Mouse (Mus musculus) midbrain, embryonic 13.5 days (tissue): ENCODE results near the gene Gm28372. TPM values are rescaled to one million over a fixed set of nuclear protein-coding genes. Genes with fewer than 3 reads are reported as not detected.
A peak's percentile ranks its signal among the peaks of the same experiment; 100 is the strongest.

ENCODE experiments used
- ATAC-seq: fragments of 200-750 bp; cut with Nextera tagmentation; 2 replicates; pipeline ENCODE4 v1.8.0; 2017; ENCODE audit warnings: mild to moderate bottlenecking, moderate TSS enrichment, moderate library complexity
- H3K27ac ChIP-seq: fragments of 300-500 bp; sonication (generic); 2 replicates; pipeline ENCODE4 v1.5.1; 2015; ENCODE audit warnings: inconsistent platforms, mild to moderate bottlenecking, moderate library complexity
- H3K27me3 ChIP-seq: fragments of 300-500 bp; sonication (generic); 2 replicates; pipeline ENCODE4 v1.6.1; 2015; ENCODE audit warnings: mild to moderate bottlenecking, inconsistent platforms
- H3K36me3 ChIP-seq: fragments of 300-500 bp; sonication (generic); 2 replicates; pipeline ENCODE4 v1.6.1; 2015; ENCODE audit warnings: mild to moderate bottlenecking, inconsistent platforms
- H3K4me1 ChIP-seq: fragments of 300-500 bp; sonication (generic); replicated peaks from 2 replicates; pipeline ENCODE4 v1.6.1; 2015; ENCODE audit warnings: inconsistent platforms
- H3K4me2 ChIP-seq: fragments of 300-500 bp; sonication (generic); replicated peaks from 2 replicates; pipeline ENCODE4 v1.6.1; 2015; ENCODE audit warnings: moderate library complexity, mild to moderate bottlenecking, inconsistent platforms
- H3K4me3 ChIP-seq: fragments of 300-500 bp; sonication (generic); replicated peaks from 2 replicates; pipeline ENCODE4 v1.5.1; 2015; ENCODE audit warnings: mild to moderate bottlenecking, inconsistent platforms
- H3K9ac ChIP-seq: fragments of 300-500 bp; sonication (generic); replicated peaks from 2 replicates; pipeline ENCODE4 v1.6.1; 2015; ENCODE audit warnings: mild to moderate bottlenecking, inconsistent platforms
- H3K9me3 ChIP-seq: fragments of 300-500 bp; sonication (generic); 2 replicates; pipeline ENCODE4 v1.6.1; 2016; ENCODE audit warnings: mild to moderate bottlenecking, inconsistent platforms
- WGBS: fragments of 180-500 bp; shearing (Covaris S2); methylation state at CpG from one replicate; pipeline ENCODE4 v1.1.7; 2015; 5-methylcytosine and 5-hydroxymethylcytosine counted together
- polyA plus RNA-seq: library from polyadenylated mRNA; unstranded; fragments of >200 nt; fragmentation: Nextera tagmentation; extraction: Ambion mirVana; gene quantifications from 2 replicates; pipeline ENCODE4 v1.2.1, GENCODE M21; 2015

The Gm28372 gene
- polyA plus RNA-seq, 1 experiment from 2014 or later, result 0.17 TPM

DNA sequence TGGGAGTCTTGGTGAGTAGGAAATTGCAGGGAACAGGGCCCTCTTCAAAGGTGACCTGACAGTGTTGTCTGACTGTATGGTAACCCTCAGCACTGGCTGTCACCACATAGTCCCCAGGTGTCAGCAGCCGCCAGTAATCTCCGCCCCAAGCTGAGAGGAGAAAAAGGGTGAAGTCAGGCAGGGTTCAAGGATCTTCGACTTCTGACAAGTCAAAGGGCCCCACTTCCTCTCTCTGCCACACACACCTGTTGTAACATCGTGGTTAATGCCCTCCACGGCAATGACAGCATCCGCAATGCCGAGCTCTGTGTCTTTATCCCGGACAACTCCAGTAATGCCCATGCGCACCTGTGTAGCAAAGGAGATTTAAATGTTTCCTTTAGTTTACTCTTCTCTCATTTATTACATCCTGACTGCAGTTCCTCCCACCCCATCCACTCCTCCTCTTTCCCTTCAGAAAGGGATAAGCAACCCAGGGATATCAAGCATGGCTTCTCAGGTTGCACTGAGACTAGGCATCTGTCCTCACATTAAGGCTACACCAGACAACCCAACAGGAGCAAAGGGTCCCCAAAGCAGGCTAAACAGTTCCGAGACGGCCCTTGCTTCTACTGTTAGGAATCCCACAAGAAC is 13.9 kb upstream of the Gm28372 start:
- Histone ChIP-seq H3K4me1 (no peaks in the 10 kb centered on the region), H3K9ac (no peak overlapping the region), H3K36me3 (peaks cover 6% of the 10 kb centered on the region), H3K27me3 (0 out of 2 replicates have a peak, but pooled peaks cover 1% of the 10 kb centered on the region), H3K4me2 (no peak overlapping the region), H3K27ac (no peak overlapping the region), H3K4me3 (no peak overlapping the region), H3K9me3 (no peaks in the 10 kb centered on the region)
- WGBS, result 89% methylated on average over 11 of the region's 11 CpGs
- no peak for ATAC-seq

DNA sequence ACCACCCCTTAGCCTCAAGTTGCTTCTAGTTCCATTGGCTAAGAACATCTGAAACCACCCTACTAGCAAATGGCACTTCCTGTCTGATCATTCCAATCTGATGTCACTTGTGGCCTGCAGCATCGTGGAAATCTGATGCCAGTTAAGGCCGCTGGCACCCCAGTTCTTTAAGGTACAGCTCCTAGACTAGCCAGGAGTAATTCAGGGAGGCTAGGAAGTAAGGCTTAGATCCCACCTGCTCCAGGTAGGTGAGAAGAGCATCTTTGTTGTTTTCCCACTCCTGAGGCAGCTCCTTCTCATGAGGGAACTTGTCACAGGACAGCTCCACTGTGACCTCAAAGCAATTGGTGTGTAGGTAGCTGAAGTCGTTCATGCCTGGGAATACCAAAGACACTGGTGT is 12.2 kb upstream of the Gm28372 start:
- H3K27ac ChIP-seq, result no peak overlapping the region
- H3K4me2 ChIP-seq, result no peak overlapping the region
- no peak for ATAC-seq
- peaks cover 6% of the 10 kb centered on the region for H3K36me3 ChIP-seq
- WGBS, result 87% methylated on average over 3 of the region's 3 CpGs
- H3K4me1 ChIP-seq, result peaks cover 10% of the 10 kb centered on the region
- no peak overlapping the region for H3K9ac ChIP-seq
- no peak overlapping the region for H3K4me3 ChIP-seq
- H3K9me3 ChIP-seq, result no peaks in the 10 kb centered on the region
- peaks cover 15% of the 10 kb centered on the region for H3K27me3 ChIP-seq

DNA sequence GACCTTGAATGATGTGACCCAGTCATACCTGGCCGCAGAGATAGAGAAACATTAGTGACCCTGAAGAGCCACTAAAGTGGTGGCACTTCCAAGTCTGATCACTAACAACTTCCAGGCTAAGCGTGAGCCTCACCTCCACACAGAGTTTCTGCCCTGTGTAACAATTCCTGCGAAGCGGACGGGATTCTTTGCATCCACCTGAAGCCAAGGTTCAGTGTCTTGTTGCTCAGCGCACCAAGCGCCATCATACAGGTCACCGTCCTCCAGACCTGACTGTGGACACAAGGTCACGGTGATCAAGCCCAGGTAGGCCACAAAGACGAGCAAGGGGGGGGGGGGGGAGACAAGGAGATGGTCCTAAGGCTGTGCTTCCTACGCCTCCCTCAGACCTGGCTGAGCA is 9.3 kb upstream of the Gm28372 start:
- H3K4me1 ChIP-seq, result peaks cover 13% of the 10 kb centered on the region
- no peak overlapping the region for H3K4me3 ChIP-seq
- H3K9ac ChIP-seq, result no peak overlapping the region
- no peak overlapping the region for H3K27ac ChIP-seq
- peaks cover 33% of the 10 kb centered on the region for H3K27me3 ChIP-seq
- H3K36me3 ChIP-seq, result peaks cover 6% of the 10 kb centered on the region
- H3K9me3 ChIP-seq, result no peaks in the 10 kb centered on the region
- no peak overlapping the region for H3K4me2 ChIP-seq
- ATAC-seq, result no peak
- 93% methylated on average over 10 of the region's 11 CpGs for WGBS

DNA sequence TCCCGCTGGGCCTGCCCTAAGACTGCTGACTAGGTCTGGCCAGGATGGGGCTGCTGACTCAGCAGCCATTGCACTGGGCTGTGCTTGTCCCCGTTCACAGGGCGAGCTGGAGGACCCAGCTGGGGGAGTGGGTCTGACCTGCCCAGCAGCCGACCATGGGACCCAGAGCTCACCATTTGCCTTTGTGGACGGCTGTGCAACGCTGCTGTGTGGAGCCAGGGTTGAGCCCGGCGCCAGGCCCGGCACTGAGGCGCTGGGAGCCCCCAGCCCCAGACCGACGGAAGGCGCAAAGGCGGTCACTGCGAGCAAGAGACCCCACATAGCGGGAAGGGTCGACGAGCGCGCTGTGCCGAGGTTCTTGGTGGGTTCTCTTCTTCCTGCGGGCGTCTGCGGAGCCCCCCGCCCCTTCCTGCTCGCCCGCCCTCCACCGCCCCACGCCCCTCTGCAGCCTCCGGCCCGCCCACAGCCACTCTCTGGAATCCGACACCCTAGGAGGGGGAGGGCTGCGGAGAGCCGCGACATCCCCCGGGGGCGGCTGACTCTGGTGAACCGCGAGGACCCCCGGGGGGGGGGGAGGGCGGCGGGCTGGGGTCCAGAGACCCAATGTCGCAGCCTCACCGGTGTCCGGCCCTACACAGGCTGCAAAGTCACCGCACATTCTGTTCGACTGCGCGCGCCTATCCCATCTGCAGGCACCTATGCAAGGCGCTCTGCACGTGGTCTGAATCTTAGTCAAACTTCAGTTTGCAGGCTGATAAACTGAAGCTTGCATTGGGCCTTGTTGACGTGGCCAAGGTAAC is 7.7 kb upstream of the Gm28372 start, which contains the start of gene Cpxm1:
TSS of gene Cpxm1 (minus strand) at position 389 of the 800 bp plus-strand sequence.
- Histone ChIP-seq H3K4me2 (peak within 1 kb of the TSS; percentile 91), H3K9me3 (no peaks in the 10 kb centered on the region), H3K9ac (peak within 1 kb of the TSS; percentile 80), H3K27ac (no peak within 1 kb of the TSS), H3K36me3 (peaks cover 6% of the 10 kb centered on the region), H3K4me1 (peaks cover 13% of the 10 kb centered on the region), H3K4me3 (peak within 1 kb of the TSS; percentile 57), H3K27me3 (peaks cover 33% of the 10 kb centered on the region)
- under 1% methylated on average over 45 of the region's 53 CpGs for WGBS
- peak; percentile 87 for ATAC-seq

DNA sequence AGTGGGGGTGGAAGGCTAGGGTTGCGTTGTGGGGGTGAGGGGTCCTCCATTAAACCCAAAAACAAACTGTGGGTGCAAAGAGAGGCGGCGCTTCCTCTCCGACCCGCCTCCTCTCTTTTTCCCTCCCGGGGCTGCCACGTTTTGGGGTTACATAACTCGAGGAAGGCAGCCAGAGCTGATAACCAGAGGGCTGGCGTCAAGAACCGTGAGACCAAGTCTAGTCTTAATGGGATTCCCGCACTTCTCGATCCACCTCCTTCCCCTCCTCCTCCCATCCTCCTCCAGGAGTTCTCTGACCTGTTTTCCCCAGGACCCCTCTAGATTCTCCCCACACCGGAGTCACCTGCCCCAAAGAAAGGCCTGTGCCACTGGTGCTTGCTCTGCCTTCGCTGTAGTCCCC is 6.9 kb upstream of the Gm28372 start:
- WGBS, result 11% methylated on average over 14 of the region's 14 CpGs
- peaks cover 33% of the 10 kb centered on the region for H3K27me3 ChIP-seq
- H3K4me3 ChIP-seq, result peak overlapping the region; percentile 57
- peaks cover 13% of the 10 kb centered on the region for H3K4me1 ChIP-seq
- peak overlapping the region; percentile 80; the same call in 1 of the 2 replicates for H3K9ac ChIP-seq
- H3K4me2 ChIP-seq, result peak overlapping the region; percentile 91
- 0 out of 2 replicates have a peak, but pooled peaks have one; percentile 29 for ATAC-seq
- H3K9me3 ChIP-seq, result no peaks in the 10 kb centered on the region
- no peak overlapping the region for H3K27ac ChIP-seq
- peaks cover 3% of the 10 kb centered on the region for H3K36me3 ChIP-seq

DNA sequence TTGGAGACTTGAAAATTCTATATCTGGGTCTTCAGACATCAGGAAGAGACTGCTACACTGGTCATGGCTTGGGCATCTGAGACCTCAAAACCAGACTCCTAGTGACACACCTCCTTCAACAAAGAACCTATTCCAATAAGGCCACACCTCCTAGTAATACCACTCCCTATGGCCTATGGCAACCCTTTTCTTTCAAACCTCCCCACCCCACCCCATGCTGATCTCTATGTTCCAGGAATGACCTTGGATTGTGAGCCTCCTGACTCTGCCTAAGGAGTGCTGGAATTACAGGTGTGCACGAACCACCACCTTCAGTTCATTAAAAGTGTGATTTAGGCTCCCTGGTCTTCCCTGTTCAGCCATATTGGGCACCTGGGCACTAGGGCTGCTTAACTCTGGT is 5.0 kb upstream of the Gm28372 start:
- Histone ChIP-seq H3K4me1 (peaks cover 13% of the 10 kb centered on the region), H3K27me3 (peaks cover 33% of the 10 kb centered on the region)

DNA sequence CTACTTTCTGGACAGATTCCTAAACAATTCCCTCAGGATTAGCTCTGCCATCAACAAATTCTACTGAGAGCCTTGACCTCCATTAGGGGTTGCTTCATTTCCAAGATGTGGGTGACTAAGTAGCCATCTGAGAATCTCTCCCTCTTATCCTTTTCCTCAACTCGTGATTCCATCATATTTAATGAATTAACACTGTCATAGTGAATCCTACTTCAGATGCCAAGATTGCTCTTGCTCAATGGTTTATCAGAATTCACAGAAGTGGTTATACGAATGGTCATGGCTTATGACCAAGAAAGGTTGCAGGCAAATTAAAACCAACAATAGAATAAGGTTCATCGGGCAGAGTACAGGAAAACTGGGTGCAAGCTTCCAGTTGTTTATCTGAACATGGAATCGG is 3.1 kb upstream of the Gm28372 start:
- Histone ChIP-seq H3K4me3 (no peak overlapping the region), H3K9me3 (no peaks in the 10 kb centered on the region), H3K36me3 (no peaks in the 10 kb centered on the region), H3K4me1 (peaks cover 11% of the 10 kb centered on the region), H3K4me2 (no peak overlapping the region), H3K27ac (no peak overlapping the region), H3K9ac (no peak overlapping the region), H3K27me3 (peaks cover 24% of the 10 kb centered on the region)
- WGBS, result 89% methylated on average over 4 of the region's 4 CpGs
- ATAC-seq, result no peak

More for the DNA sequence above, 5.0 kb upstream of the Gm28372 start:
- Histone ChIP-seq H3K9ac (no peak overlapping the region), H3K27ac (no peak overlapping the region), H3K4me2 (no peak overlapping the region), H3K4me3 (no peak overlapping the region), H3K9me3 (no peaks in the 10 kb centered on the region), H3K36me3 (no peaks in the 10 kb centered on the region)
- no peak for ATAC-seq
- 96% methylated on average over 1 of the region's 1 CpGs for WGBS

DNA sequence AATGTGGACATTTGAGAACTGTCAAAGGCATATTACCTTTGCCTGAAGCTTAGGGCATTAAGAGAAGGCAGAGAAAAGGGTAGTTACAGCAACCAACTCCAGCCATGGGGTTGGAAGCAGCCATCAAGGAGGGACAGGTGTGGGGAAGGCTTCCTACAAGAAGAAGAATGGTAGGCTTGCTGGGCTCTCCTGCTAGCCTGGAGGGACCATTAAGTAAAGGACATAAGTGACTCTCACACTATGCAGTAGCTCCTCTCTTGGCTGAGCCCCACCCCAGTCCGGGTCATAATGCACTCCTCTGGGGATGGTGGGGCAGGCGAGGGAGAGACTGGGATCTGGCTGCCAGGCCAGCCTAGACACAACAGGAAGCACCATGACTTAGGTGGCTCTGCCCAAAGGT is 1.1 kb downstream of the Gm28372 start, which contains the start of gene Tmem239:
TSS of gene Tmem239 (plus strand) at position 301 of the 400 bp plus-strand sequence.
- no peaks in the 10 kb centered on the region for H3K27me3 ChIP-seq
- ATAC-seq, result no peak

DNA sequence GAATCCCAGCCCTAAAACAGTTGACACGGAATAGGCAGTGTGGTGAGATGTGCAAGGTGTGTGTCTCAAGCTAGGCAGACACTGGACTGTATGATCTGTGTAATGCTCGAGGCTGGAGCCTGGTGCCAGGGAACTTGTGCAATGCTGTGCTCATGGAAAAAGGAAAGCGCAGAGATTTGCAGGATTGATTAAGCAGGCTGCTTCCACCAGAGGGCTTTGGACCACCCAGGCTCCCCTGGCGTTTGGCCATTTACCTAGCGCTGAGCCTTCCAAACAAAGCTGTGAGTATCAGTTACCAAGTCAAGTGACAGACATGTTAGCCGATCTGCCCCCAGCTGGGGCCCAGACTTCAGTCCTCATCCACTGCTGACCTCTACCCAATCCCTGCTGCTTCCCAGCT is 3.2 kb downstream of the Gm28372 start:
- 14% methylated on average over 6 of the region's 6 CpGs for WGBS
- Histone ChIP-seq H3K9me3 (no peaks in the 10 kb centered on the region), H3K4me3 (no peak overlapping the region), H3K36me3 (no peaks in the 10 kb centered on the region), H3K9ac (no peak overlapping the region), H3K4me2 (no peak overlapping the region), H3K4me1 (peaks cover 5% of the 10 kb centered on the region), H3K27ac (no peak overlapping the region), H3K27me3 (no peaks in the 10 kb centered on the region)
- ATAC-seq, result no peak

More for the DNA sequence above, 1.1 kb downstream of the Gm28372 start, which contains the start of gene Tmem239:
- H3K4me3 ChIP-seq, result no peak within 1 kb of the TSS
- H3K4me2 ChIP-seq, result no peak within 1 kb of the TSS
- H3K27ac ChIP-seq, result no peak within 1 kb of the TSS
- 74% methylated on average over 2 of the region's 2 CpGs for WGBS
- no peaks in the 10 kb centered on the region for H3K36me3 ChIP-seq
- no peaks in the 10 kb centered on the region for H3K9me3 ChIP-seq
- no peak within 1 kb of the TSS for H3K9ac ChIP-seq
- no peaks in the 10 kb centered on the region for H3K4me1 ChIP-seq

DNA sequence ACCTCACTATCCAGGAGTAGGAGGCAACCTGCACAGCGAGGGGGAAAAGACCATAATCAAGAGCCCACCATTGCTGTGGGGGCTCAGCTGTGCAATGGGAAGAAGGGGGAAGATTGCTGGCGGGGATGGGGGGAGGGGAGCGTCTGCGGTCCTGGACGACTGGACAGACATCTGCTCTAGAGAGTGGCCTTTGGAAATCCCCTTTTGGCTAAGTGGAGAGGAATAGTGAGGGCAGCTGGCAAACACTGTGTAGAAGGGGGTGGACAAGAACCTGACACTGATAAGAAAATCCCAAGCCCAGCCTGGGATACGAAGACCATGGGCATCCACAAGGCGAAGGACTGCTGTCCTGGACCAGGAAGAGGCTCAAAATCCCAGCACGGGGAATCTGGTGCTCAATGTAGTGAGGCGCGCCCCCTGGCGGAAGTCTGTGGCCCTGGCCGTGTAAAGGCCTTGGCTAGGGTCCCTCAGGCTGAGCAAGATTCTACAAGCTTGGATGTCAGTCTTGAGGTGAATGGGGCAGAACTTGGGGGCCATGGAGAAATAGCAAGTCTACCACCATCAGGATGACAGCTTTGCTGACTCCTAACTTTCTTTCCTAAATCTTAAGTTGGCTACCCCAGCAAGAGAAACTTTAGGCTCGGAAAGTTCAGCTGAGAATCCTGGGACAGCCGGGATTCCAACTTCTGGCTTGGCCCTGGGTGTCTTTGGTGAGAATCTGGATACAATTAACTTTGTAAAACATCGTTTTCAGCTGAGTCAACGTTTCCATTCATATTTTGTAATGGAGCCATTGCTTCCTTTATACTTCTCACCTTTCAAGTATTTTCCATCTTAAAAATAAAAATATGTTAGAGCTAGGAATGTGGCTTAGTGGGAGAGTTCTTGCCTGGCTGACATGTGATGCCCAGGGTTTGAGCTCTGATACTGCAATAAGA is 6.8 kb downstream of the Gm28372 start:
- peak overlapping the region; percentile 26; the same call in 1 of the 2 replicates for H3K9ac ChIP-seq
- no peaks in the 10 kb centered on the region for H3K27me3 ChIP-seq
- peaks cover 5% of the 10 kb centered on the region for H3K4me1 ChIP-seq
- peak; percentile 89 for ATAC-seq
- no peak overlapping the region for H3K4me3 ChIP-seq
- no peak overlapping the region for H3K27ac ChIP-seq
- H3K9me3 ChIP-seq, result no peaks in the 10 kb centered on the region
- no peaks in the 10 kb centered on the region for H3K36me3 ChIP-seq
- 34% methylated on average over 16 of the region's 16 CpGs for WGBS
- no peak overlapping the region for H3K4me2 ChIP-seq

DNA sequence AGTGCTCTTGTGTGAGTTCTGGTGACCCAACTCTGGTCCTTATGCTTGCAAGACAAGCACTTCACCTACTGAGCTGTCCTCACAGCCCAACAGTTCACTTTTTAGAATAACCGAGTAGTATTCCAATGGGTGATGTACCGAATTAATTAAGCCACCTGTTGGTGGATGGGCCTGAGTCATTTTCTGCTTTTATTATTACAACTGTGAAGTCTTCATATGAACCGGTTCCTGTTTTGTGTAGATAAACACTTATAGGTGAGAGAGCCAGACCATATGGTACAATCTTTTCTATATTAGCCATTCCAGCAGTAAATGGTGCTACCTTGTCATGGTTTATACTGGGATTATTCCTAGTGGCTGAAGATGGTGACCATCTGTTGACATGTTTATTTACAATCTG is 7.7 kb downstream of the Gm28372 start:
- Histone ChIP-seq H3K36me3 (no peaks in the 10 kb centered on the region), H3K27me3 (no peaks in the 10 kb centered on the region), H3K9ac (no peak overlapping the region), H3K4me2 (no peak overlapping the region), H3K27ac (no peak overlapping the region), H3K9me3 (no peaks in the 10 kb centered on the region), H3K4me3 (no peak overlapping the region), H3K4me1 (peaks cover 5% of the 10 kb centered on the region)
- WGBS, result 80% methylated on average over 3 of the region's 3 CpGs
- no peak for ATAC-seq
